Mouse (Mus musculus): Measurements from ENCODE around the gene Olfr287. TPM values are rescaled to one million over a fixed set of nuclear protein-coding genes. Genes with fewer than 3 reads are reported as not detected.

Olfr287 gene
- total RNA-seq, 2 experiments from 2014 or later: 0.69 to 0.71 TPM

- no peak for DNase-seq (ENCODE audit: low spot score in 2 of 2)
These were observed 52.2 kb downstream of the Olfr287 start for GRCm38 (mm10) chr15:98168622-98169004.

- DNase-seq (ENCODE audit: low spot score in 2 of 2): peak; percentile 86 to 88
These were observed 52.9 kb downstream of the Olfr287 start for GRCm38 (mm10) chr15:98167645-98168621.

- DNase-seq (ENCODE audit: low spot score in 2 of 2): peak in 1 of 2 experiments; percentile 27
These were observed 53.8 kb downstream of the Olfr287 start, which contains the start of gene Ccdc184 for GRCm38 (mm10) chr15:98166963-98167644. Gene Ccdc184 (plus strand): TSS chr15:98167158.

GRCm38 (mm10) chr15:98165525-98165924, 55.3 kb downstream of the Olfr287 start, which contains the start of gene Asb8:
Gene Asb8 (minus strand): TSS chr15:98165625.
- DNase-seq (ENCODE audit: low spot score in 2 of 2): no peak

GRCm38 (mm10) chr15:98162561-98162960, 58.3 kb downstream of the Olfr287 start:
- no peak for DNase-seq (ENCODE audit: low spot score in 2 of 2)

GRCm38 (mm10) chr15:98161026-98161805, 59.6 kb downstream of the Olfr287 start:
- DNase-seq (ENCODE audit: low spot score in 2 of 2): no peak

GRCm38 (mm10) chr15:98157253-98157652, 63.6 kb downstream of the Olfr287 start:
- DNase-seq (ENCODE audit: low spot score in 2 of 2): no peak

Other genes with a start within 250 kb of the Olfr287 start
- gene Col2a1, start 216.4 kb downstream of the Olfr287 start, total RNA-seq (2021): 1 to 10 TPM; 1.0 to 2.6 TPM
- 100 to 1,000 TPM; 237 to 251 TPM for gene Pfkm, start 128.5 kb downstream of the Olfr287 start, total RNA-seq (2021)
- gene Senp1, start 127.3 kb downstream of the Olfr287 start, total RNA-seq (2021): 10 to 100 TPM; 14.2 to 17.5 TPM
- 10 to 100 TPM; 40.8 to 40.9 TPM for gene Asb8, start 55.4 kb downstream of the Olfr287 start, total RNA-seq (2021)
- 10 to 100 TPM; 31.3 to 32.1 TPM for gene Ccdc184, start 53.9 kb downstream of the Olfr287 start, total RNA-seq (2021)
- not detected for gene Olfr288, start 25.5 kb downstream of the Olfr287 start, total RNA-seq (2021)
- under 1 TPM in 1 of 2 experiments, not detected in 1; 0.18 TPM for gene Gm44579, start 79 bp downstream of the Olfr287 start, total RNA-seq (2021)
- gene Olfr286, start 13.4 kb upstream of the Olfr287 start, total RNA-seq (2021): not detected
- not detected for gene H1fnt, start 36.2 kb upstream of the Olfr287 start, total RNA-seq (2021)
- 1 to 10 TPM; 8.2 to 8.5 TPM for gene Zfp641, start 75.1 kb upstream of the Olfr287 start, total RNA-seq (2021)
- not detected for gene Olfr285, start 96.3 kb upstream of the Olfr287 start, total RNA-seq (2021)
- gene Olfr284, start 119.9 kb upstream of the Olfr287 start, total RNA-seq (2021): not detected
- not detected for gene Olfr283, start 159.9 kb upstream of the Olfr287 start, total RNA-seq (2021)
- gene Olfr282, start 210.2 kb upstream of the Olfr287 start, total RNA-seq (2021): not detected
- gene Olfr281, start 231.5 kb upstream of the Olfr287 start, total RNA-seq (2021): not detected
- not detected for gene OR5BS1P, start 248.8 kb upstream of the Olfr287 start, total RNA-seq (2021)